8 mouse cellular contexts compared by ENCODE assay signal in the genomic region with DNA sequence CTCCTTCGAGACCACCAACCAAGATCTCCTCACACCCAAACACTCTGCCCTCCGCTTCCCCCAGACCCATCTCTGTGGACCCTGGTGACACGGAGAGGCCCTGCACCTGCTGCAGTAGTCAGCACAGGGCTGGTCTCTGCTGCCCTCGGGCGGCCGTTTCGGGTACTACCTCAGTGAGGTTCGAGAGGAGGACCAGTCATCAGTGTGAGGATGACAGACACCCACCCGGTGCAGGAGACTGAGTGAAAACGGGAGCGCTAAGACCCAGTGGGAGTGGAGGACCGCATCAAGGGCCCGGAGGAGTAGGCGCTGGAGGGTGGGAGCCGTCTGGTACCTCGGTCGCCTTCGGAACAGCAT. TPM values are rescaled to one million over a fixed set of nuclear protein-coding genes. Genes with fewer than 3 reads are reported as not detected.
DNase-seq lines count a peak whose midpoint lies in the region; ATAC-seq and TF ChIP-seq lines count a peak whose summit lies in the region.

No protein-coding gene starts in this region.

- peak overlapping the region; percentile 74 to 76 for H3K4me3 ChIP-seq in ES-E14 (ENCODE audit: insufficient read depth in 1 of 2, low read depth in 1 of 2, low read length in 2 of 2, poor library complexity in 1 of 2, severe bottlenecking in 1 of 2)
- peak overlapping the region; percentile 56 for H3K4me3 ChIP-seq in forebrain, embryonic 15.5 days
- peak overlapping the region; percentile 74 for H3K4me3 ChIP-seq in liver, postnatal 0 days (ENCODE audit: low read depth, low read length)
- H3K4me3 ChIP-seq in neural tube, embryonic 13.5 days, result peak overlapping the region; percentile 53

- TF ChIP-seq CTCF in liver, postnatal 0 days (IDR thresholded peaks at IDR 0.05; ENCODE audit: low read depth), result peak; percentile 100

- peak; percentile 87 for DNase-seq in ES-E14 (ENCODE audit: low read depth, low spot score)
- peak; percentile 97 for DNase-seq in cerebellum, adult 11-12 months
- DNase-seq in heart, postnatal 25 days (ENCODE audit: low spot score), result peak; percentile 83
- peak; percentile 99 for DNase-seq in layer of hippocampus, adult 11-12 months (ENCODE audit: low spot score)
- DNase-seq in liver, postnatal 0 days, result peak; percentile 98
- DNase-seq in telencephalon, adult 2 months (ENCODE audit: low read depth, low spot score), result peak; percentile 91

- H3K27me3 ChIP-seq in forebrain, embryonic 15.5 days, result no peaks in the 10 kb centered on the region
- no peaks in the 10 kb centered on the region for H3K27me3 ChIP-seq in liver, postnatal 0 days (ENCODE audit: insufficient read depth, low read length)
- H3K27me3 ChIP-seq in neural tube, embryonic 13.5 days, result no peaks in the 10 kb centered on the region

- H3K9me3 ChIP-seq in ES-E14 (ENCODE audit: control insufficient read depth, insufficient read depth, low read depth, low read length), result no peaks in the 10 kb centered on the region
- H3K9me3 ChIP-seq in forebrain, embryonic 15.5 days, result no peaks in the 10 kb centered on the region
- no peaks in the 10 kb centered on the region for H3K9me3 ChIP-seq in liver, postnatal 0 days (ENCODE audit: low read length)
- H3K9me3 ChIP-seq in neural tube, embryonic 13.5 days, result no peaks in the 10 kb centered on the region

- H3K9ac ChIP-seq in ES-E14 (ENCODE audit: insufficient read depth, low read depth, low read length, poor library complexity, severe bottlenecking), result peak overlapping the region; percentile 73
- peak overlapping the region; percentile 72 for H3K9ac ChIP-seq in forebrain, embryonic 15.5 days (replicated peaks)
- H3K9ac ChIP-seq in liver, postnatal 0 days (replicated peaks), result peak overlapping the region; percentile 87
- H3K9ac ChIP-seq in neural tube, embryonic 13.5 days, result peak overlapping the region; percentile 77

- peak; percentile 81 for ATAC-seq in forebrain, embryonic 15.5 days (replicated peaks)
- peak; percentile 69 for ATAC-seq in liver, postnatal 0 days
- peak; percentile 86 for ATAC-seq in neural tube, embryonic 13.5 days (ENCODE audit: low read depth)

- H3K4me1 ChIP-seq in ES-E14 (ENCODE audit: control insufficient read depth in 2 of 2, insufficient read depth in 2 of 2, low read length in 2 of 2, poor library complexity in 1 of 2), result peaks cover 0 to 2% of the 10 kb centered on the region in 2 experiments; a peak in 1 of 4 replicates
- peaks cover 50% of the 10 kb centered on the region for H3K4me1 ChIP-seq in forebrain, embryonic 15.5 days
- peaks cover 41% of the 10 kb centered on the region for H3K4me1 ChIP-seq in liver, postnatal 0 days (ENCODE audit: insufficient read depth)
- H3K4me1 ChIP-seq in neural tube, embryonic 13.5 days (replicated peaks), result peaks cover 55% of the 10 kb centered on the region

- no peak for TF ChIP-seq EP300 in liver, postnatal 0 days (IDR thresholded peaks at IDR 0.05; ENCODE audit: low read depth)

- intact Hi-C loops in heart, postnatal 25 days (cut with DNase I), result loop anchor here (5.0 to 10.0 kb wide), 3 partner anchors 114 to 234 kb away; a partner anchor contains a TSS

- under 1% methylated on average over 18 of the region's 18 CpGs for WGBS in forebrain, embryonic 15.5 days
- 2% methylated on average over 18 of the region's 18 CpGs for WGBS in liver, postnatal 0 days (ENCODE audit: insufficient replicate concordance)
- 1% methylated on average over 18 of the region's 18 CpGs for WGBS in neural tube, embryonic 13.5 days

- peak overlapping the region; percentile 95 for H3K4me2 ChIP-seq in forebrain, embryonic 15.5 days (replicated peaks)
- H3K4me2 ChIP-seq in liver, postnatal 0 days (ENCODE audit: low read depth, low read length), result peak overlapping the region; percentile 73
- H3K4me2 ChIP-seq in neural tube, embryonic 13.5 days, result peak overlapping the region; percentile 97

- in situ Hi-C loops in ES-E14 (cut with MboI; ENCODE audit: low sequenced_read_pairs in 2 of 2, unreplicated experiment in 2 of 2), result no loop called here

- H3K36me3 ChIP-seq in ES-E14 (ENCODE audit: control insufficient read depth, insufficient read depth, low read length, poor library complexity, severe bottlenecking), result no peaks in the 10 kb centered on the region
- H3K36me3 ChIP-seq in forebrain, embryonic 15.5 days, result peaks cover 4% of the 10 kb centered on the region; the same call in 1 of the 2 replicates
- H3K36me3 ChIP-seq in liver, postnatal 0 days (replicated peaks; ENCODE audit: insufficient read depth, low read length), result peaks cover 3% of the 10 kb centered on the region; the same call in 1 of the 2 replicates
- peaks cover 3% of the 10 kb centered on the region; the same call in 1 of the 2 replicates for H3K36me3 ChIP-seq in neural tube, embryonic 13.5 days

- H3K27ac ChIP-seq in ES-E14 (ENCODE audit: insufficient read depth, low read depth, low read length, poor library complexity, severe bottlenecking), result peak overlapping the region; percentile 26; the same call in 1 of the 2 replicates
- peak overlapping the region; percentile 96 for H3K27ac ChIP-seq in forebrain, embryonic 15.5 days (replicated peaks)
- H3K27ac ChIP-seq in liver, postnatal 0 days (ENCODE audit: low read depth), result peak overlapping the region; percentile 91
- peak overlapping the region; percentile 95 for H3K27ac ChIP-seq in neural tube, embryonic 13.5 days (replicated peaks)

TF ChIP-seq in ES-E14, 5 proteins besides CTCF, POLR2A, EP300 and RAD21:
- TF ChIP-seq ZNF384 (IDR thresholded peaks at IDR 0.05; ENCODE audit: low read depth, low read length), result no peak
- no peak for TF ChIP-seq CHD2 (IDR thresholded peaks at IDR 0.05; ENCODE audit: low read depth, low read length)
- TF ChIP-seq MAFK (IDR thresholded peaks at IDR 0.05; ENCODE audit: insufficient read depth, low read depth, low read length), result no peak
- TF ChIP-seq HCFC1 (IDR thresholded peaks at IDR 0.05; ENCODE audit: borderline replicate concordance, insufficient read depth, low read length), result 0 out of 2 replicates have a peak, but pooled peaks have one; percentile 37
- TF ChIP-seq ZC3H11A (IDR thresholded peaks at IDR 0.05; ENCODE audit: borderline replicate concordance, low read depth, low read length), result peak; percentile 49; the same call in 1 of the 2 replicates

RNA-seq across cellular contexts. Expression of a gene that starts 0.8 kb away (rescaled TPM):
- 6.1 and 6.6 TPM in 2 replicates for total RNA-seq in ES-E14 (2012; rRNA removed)
- polyA plus RNA-seq in forebrain, embryonic 15.5 days (2015; fragmentation: Nextera tagmentation; extraction: Ambion mirVana), result 11.7 and 12.3 TPM in 2 replicates
- 1 to 10 TPM; 8.2 to 8.7 TPM for total RNA-seq in heart, postnatal 25 days (2021)
- 4.1 and 4.4 TPM in 2 replicates for polyA plus RNA-seq in liver, postnatal 0 days (2015; fragmentation: Nextera tagmentation; extraction: Ambion mirVana)
- 9.5 and 10.8 TPM in 2 replicates for polyA plus RNA-seq in neural tube, embryonic 13.5 days (2015; fragmentation: Nextera tagmentation; extraction: Ambion mirVana)

RNA-seq across cellular contexts. Expression of a gene that starts 2.9 kb away (rescaled TPM):
- total RNA-seq in ES-E14 (2012; rRNA removed), result 0.21 and 0.71 TPM in 2 replicates
- 38.2 and 41.5 TPM in 2 replicates for polyA plus RNA-seq in forebrain, embryonic 15.5 days (2015; fragmentation: Nextera tagmentation; extraction: Ambion mirVana)
- 1 to 10 TPM; 2.5 to 2.8 TPM for total RNA-seq in heart, postnatal 25 days (2021)
- polyA plus RNA-seq in liver, postnatal 0 days (2015; fragmentation: Nextera tagmentation; extraction: Ambion mirVana), result 0.98 and 1.3 TPM in 2 replicates
- 58.9 and 66.1 TPM in 2 replicates for polyA plus RNA-seq in neural tube, embryonic 13.5 days (2015; fragmentation: Nextera tagmentation; extraction: Ambion mirVana)

RNA-seq across cellular contexts. Expression of a gene that starts 5.2 kb away (rescaled TPM):
- total RNA-seq in ES-E14 (2012; rRNA removed), result 316 and 414 TPM in 2 replicates
- polyA plus RNA-seq in forebrain, embryonic 15.5 days (2015; fragmentation: Nextera tagmentation; extraction: Ambion mirVana), result 478 and 488 TPM in 2 replicates
- 10 to 100 TPM; 89.2 to 99.4 TPM for total RNA-seq in heart, postnatal 25 days (2021)
- polyA plus RNA-seq in liver, postnatal 0 days (2015; fragmentation: Nextera tagmentation; extraction: Ambion mirVana), result 79.6 and 87.2 TPM in 2 replicates
- 385 and 402 TPM in 2 replicates for polyA plus RNA-seq in neural tube, embryonic 13.5 days (2015; fragmentation: Nextera tagmentation; extraction: Ambion mirVana)

RNA-seq across cellular contexts. Expression of a gene that starts 15.7 kb away (rescaled TPM):
- total RNA-seq in ES-E14 (2012; rRNA removed), result not detected in 2 replicates
- 0.61 and 1.1 TPM in 2 replicates for polyA plus RNA-seq in forebrain, embryonic 15.5 days (2015; fragmentation: Nextera tagmentation; extraction: Ambion mirVana)
- total RNA-seq in heart, postnatal 25 days (2021), result under 1 TPM; 0.50 to 0.65 TPM
- polyA plus RNA-seq in liver, postnatal 0 days (2015; fragmentation: Nextera tagmentation; extraction: Ambion mirVana), result 0.22 TPM in 2 replicates
- polyA plus RNA-seq in neural tube, embryonic 13.5 days (2015; fragmentation: Nextera tagmentation; extraction: Ambion mirVana), result 0.56 TPM in 1 of 2 replicates, not detected in the other

RNA-seq across cellular contexts. Expression of a gene that starts 26.2 kb away (rescaled TPM):
- 30.1 and 44.9 TPM in 2 replicates for total RNA-seq in ES-E14 (2012; rRNA removed)
- polyA plus RNA-seq in forebrain, embryonic 15.5 days (2015; fragmentation: Nextera tagmentation; extraction: Ambion mirVana), result 48.1 and 50.1 TPM in 2 replicates
- 10 to 100 TPM; 84.3 to 89.6 TPM for total RNA-seq in heart, postnatal 25 days (2021)
- 256 and 291 TPM in 2 replicates for polyA plus RNA-seq in liver, postnatal 0 days (2015; fragmentation: Nextera tagmentation; extraction: Ambion mirVana)
- polyA plus RNA-seq in neural tube, embryonic 13.5 days (2015; fragmentation: Nextera tagmentation; extraction: Ambion mirVana), result 70.5 and 79.1 TPM in 2 replicates

Comparison
In these comparisons a context has a peak if more than half of its experiments do, and no peak if none do; other contexts are left out.
1. Peak in every context shown above with its lines: DNase-seq, ATAC-seq, H3K4me3 ChIP-seq and H3K27ac ChIP-seq.
2. H3K27ac ChIP-seq: peak in every context shown above with its lines; median percentile 96 in forebrain, embryonic 15.5 days; 95 in neural tube, embryonic 13.5 days; 91 in liver, postnatal 0 days; 26 in ES-E14.
3. RNA of a gene that starts 2.9 kb away (polyA plus RNA-seq): 58.9 to 66.1 TPM in neural tube, embryonic 13.5 days and 38.2 to 41.5 TPM in forebrain, embryonic 15.5 days; 0.98 to 1.3 TPM in liver, postnatal 0 days; every median in the first group is over 10 times any median in the second.